Mouse (Mus musculus): ENCODE measurements around the gene Srpk1.

GRCm38 (mm10) chr17:28648607-28649370 lies 26.3 kb upstream of the Srpk1 start:
- peak; percentile 78 for TF ChIP-seq CTCF (IDR thresholded peaks at IDR 0.05; ENCODE audit: low read depth)
- no peak for TF ChIP-seq EP300 (IDR thresholded peaks at IDR 0.05; ENCODE audit: low read depth)
